Mouse (Mus musculus): ENCODE data around the gene Vcl. TPM values are rescaled to one million over a fixed set of nuclear protein-coding genes. Genes with fewer than 3 reads are reported as not detected.

Vcl gene
- polyA plus RNA-seq, 1 experiment from 2014 or later = 42.4 TPM

DNA sequence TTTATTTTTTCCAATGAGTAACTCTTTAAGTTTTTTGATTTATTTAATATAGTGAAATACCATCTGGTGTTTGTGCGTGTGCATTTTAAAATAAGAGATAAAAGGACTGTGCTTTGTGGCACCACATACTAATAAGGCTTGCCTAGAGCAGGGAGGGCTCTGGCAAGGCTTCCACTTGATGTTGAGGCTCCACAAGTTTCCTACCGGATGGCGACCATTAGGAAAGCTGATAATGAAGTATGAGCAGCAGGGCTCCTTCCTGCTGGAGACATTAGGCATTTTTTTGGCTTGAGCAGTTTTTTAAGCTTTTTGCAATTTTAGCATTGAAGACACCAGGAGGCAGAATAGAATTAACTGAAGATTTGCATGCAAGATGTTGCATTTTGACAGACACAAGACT lies 65.3 kb downstream of the Vcl start:
- no peak overlapping the region for H3K4me3 ChIP-seq
- 79% methylated on average over 3 of the region's 3 CpGs for WGBS
- DNase-seq (ENCODE audit: low spot score) = no peak
- no peaks in the 10 kb centered on the region for H3K9me3 ChIP-seq (replicated peaks)
- H3K4me1 ChIP-seq = no peaks in the 10 kb centered on the region
- peaks cover 21% of the 10 kb centered on the region for H3K36me3 ChIP-seq
- H3K27ac ChIP-seq = no peak overlapping the region
- H3K27me3 ChIP-seq (ENCODE audit: low read depth, poor library complexity, severe bottlenecking) = no peaks in the 10 kb centered on the region

- Histone ChIP-seq H3K9me3 (replicated peaks) (no peaks in the 10 kb centered on the region), H3K4me1 (no peaks in the 10 kb centered on the region), H3K27ac (no peak overlapping the region), H3K4me3 (no peak overlapping the region), H3K36me3 (peaks cover 21% of the 10 kb centered on the region), H3K27me3 (ENCODE audit: low read depth, poor library complexity, severe bottlenecking) (no peaks in the 10 kb centered on the region)
- no peak for DNase-seq (ENCODE audit: low spot score)
- 93% methylated on average over 2 of the region's 2 CpGs for WGBS
Observed at GRCm38 (mm10) chr14:20995497-20995896, 66.3 kb downstream of the Vcl start.

DNA sequence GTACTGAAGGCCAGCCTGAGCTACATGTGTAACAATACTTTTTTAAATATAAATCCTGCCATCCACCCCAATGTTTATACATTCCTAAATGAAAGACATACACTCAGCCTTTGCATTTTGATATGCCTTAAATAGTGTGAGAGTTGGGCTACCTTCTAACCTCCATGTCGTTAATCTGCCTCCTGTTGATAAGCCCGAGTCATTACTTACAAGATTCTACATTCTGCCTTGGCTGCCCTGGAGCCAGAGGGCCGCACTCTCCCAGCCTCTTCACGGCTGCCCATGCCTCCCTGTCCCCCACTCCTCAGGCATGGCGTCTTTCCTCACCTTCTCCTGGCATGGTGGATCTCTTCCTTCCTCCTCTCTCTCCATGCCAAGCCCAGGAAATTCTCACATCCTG lies 67.2 kb downstream of the Vcl start:
- no peaks in the 10 kb centered on the region for H3K27me3 ChIP-seq (ENCODE audit: low read depth, poor library complexity, severe bottlenecking)
- WGBS = 70% methylated on average over 5 of the region's 5 CpGs
- H3K27ac ChIP-seq = no peak overlapping the region
- H3K36me3 ChIP-seq = peaks cover 21% of the 10 kb centered on the region
- no peaks in the 10 kb centered on the region for H3K9me3 ChIP-seq (replicated peaks)
- H3K4me3 ChIP-seq = no peak overlapping the region
- no peaks in the 10 kb centered on the region for H3K4me1 ChIP-seq
- no peak for DNase-seq (ENCODE audit: low spot score)

DNA sequence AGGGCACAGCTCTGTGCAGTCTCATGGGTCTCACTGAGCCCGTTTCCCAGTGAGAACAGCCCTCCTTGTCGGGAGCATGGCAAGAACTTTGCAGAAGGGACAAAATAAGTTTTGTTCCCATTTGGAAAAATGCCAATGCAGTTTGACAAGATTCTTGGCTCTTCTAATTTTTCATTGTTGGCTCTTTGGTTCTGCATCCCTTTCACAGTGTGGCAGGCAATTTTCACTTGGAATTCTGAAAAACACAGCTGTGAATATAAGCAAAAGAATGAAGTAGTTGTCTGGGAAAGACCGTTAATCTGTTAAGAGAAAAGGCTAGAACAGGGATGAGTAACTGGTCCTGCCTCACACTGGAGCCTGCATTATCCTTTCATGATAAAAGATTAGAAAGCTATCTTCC lies 68.3 kb downstream of the Vcl start:
- Histone ChIP-seq H3K4me3 (no peak overlapping the region), H3K9me3 (replicated peaks) (no peaks in the 10 kb centered on the region), H3K27ac (no peak overlapping the region), H3K4me1 (no peaks in the 10 kb centered on the region), H3K36me3 (peaks cover 21% of the 10 kb centered on the region), H3K27me3 (ENCODE audit: low read depth, poor library complexity, severe bottlenecking) (no peaks in the 10 kb centered on the region)
- DNase-seq (ENCODE audit: low spot score) = no peak
- WGBS = 91% methylated on average over 3 of the region's 3 CpGs

- Histone ChIP-seq H3K4me1 (no peaks in the 10 kb centered on the region), H3K4me3 (no peak overlapping the region), H3K36me3 (peaks cover 40% of the 10 kb centered on the region), H3K9me3 (replicated peaks) (no peaks in the 10 kb centered on the region), H3K27ac (no peak overlapping the region), H3K27me3 (ENCODE audit: low read depth, poor library complexity, severe bottlenecking) (no peaks in the 10 kb centered on the region)
- DNase-seq (ENCODE audit: low spot score) = no peak
- WGBS = 77% methylated on average over 4 of the region's 4 CpGs
Observed at GRCm38 (mm10) chr14:20999617-21000016, 70.4 kb downstream of the Vcl start.

- 93% methylated on average over 5 of the region's 5 CpGs for WGBS
- no peaks in the 10 kb centered on the region for H3K4me1 ChIP-seq
- H3K36me3 ChIP-seq = peaks cover 65% of the 10 kb centered on the region
- no peaks in the 10 kb centered on the region for H3K9me3 ChIP-seq (replicated peaks)
- no peaks in the 10 kb centered on the region for H3K27me3 ChIP-seq (ENCODE audit: low read depth, poor library complexity, severe bottlenecking)
- no peak overlapping the region for H3K27ac ChIP-seq
- DNase-seq (ENCODE audit: low spot score) = no peak
- H3K4me3 ChIP-seq = no peak overlapping the region
Observed at GRCm38 (mm10) chr14:21013800-21014334, 84.7 kb downstream of the Vcl start.

DNA sequence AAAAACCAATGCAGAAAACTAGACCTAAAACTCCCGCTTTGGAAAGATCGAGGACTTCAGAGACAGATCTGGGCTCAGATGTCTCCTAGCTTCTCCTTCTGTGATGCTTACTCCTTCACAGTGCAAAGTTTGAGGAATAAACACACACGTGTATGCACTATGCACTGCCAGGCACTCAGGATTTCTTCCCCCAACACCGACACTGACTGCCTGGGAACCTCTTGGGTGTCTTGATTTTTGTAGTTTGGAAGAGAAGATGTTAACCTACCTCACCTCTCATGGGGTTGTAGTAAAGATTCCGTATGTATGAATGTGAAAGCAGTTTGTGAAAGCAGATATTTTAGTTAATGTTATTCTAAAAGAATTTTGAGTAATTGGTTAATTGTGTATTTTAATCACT lies 88.7 kb downstream of the Vcl start:
- peaks cover 78% of the 10 kb centered on the region for H3K36me3 ChIP-seq
- no peak for DNase-seq (ENCODE audit: low spot score)
- no peaks in the 10 kb centered on the region for H3K9me3 ChIP-seq (replicated peaks)
- no peaks in the 10 kb centered on the region for H3K4me1 ChIP-seq
- no peak overlapping the region for H3K4me3 ChIP-seq
- 95% methylated on average over 5 of the region's 5 CpGs for WGBS
- no peaks in the 10 kb centered on the region for H3K27me3 ChIP-seq (ENCODE audit: low read depth, poor library complexity, severe bottlenecking)
- H3K27ac ChIP-seq = no peak overlapping the region

DNA sequence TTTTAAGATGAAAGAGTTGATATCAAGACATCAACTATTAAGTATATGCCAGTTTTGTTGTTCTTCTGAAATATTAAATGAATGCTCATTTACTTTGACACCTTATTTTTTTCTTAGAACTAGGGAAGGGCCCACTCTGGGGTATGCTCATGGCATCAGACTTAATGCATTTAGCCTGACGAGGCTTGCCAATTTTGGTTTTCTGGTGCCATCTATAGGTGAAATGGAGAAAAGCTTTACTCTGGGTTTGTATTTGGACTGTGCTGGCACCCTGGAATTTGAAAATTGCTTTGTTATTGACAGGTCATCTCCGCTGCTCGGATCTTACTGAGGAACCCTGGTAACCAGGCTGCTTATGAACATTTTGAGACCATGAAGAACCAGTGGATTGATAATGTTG lies 89.8 kb downstream of the Vcl start:
- no peaks in the 10 kb centered on the region for H3K9me3 ChIP-seq (replicated peaks)
- H3K36me3 ChIP-seq = peaks cover 80% of the 10 kb centered on the region
- H3K4me1 ChIP-seq = no peaks in the 10 kb centered on the region

GRCm38 (mm10) chr14:21020435-21020834 lies 91.2 kb downstream of the Vcl start:
- DNase-seq (ENCODE audit: low spot score) = no peak
- no peaks in the 10 kb centered on the region for H3K9me3 ChIP-seq (replicated peaks)
- H3K4me1 ChIP-seq = no peaks in the 10 kb centered on the region
- H3K27me3 ChIP-seq (ENCODE audit: low read depth, poor library complexity, severe bottlenecking) = no peaks in the 10 kb centered on the region
- no peak overlapping the region for H3K4me3 ChIP-seq
- 94% methylated on average over 8 of the region's 8 CpGs for WGBS
- H3K36me3 ChIP-seq = peaks cover 86% of the 10 kb centered on the region
- H3K27ac ChIP-seq = no peak overlapping the region

More for the DNA sequence above, 89.8 kb downstream of the Vcl start:
- Histone ChIP-seq H3K4me3 (no peak overlapping the region), H3K27me3 (ENCODE audit: low read depth, poor library complexity, severe bottlenecking) (no peaks in the 10 kb centered on the region), H3K27ac (no peak overlapping the region)
- no peak for DNase-seq (ENCODE audit: low spot score)
- WGBS = 60% methylated on average over 3 of the region's 3 CpGs

DNA sequence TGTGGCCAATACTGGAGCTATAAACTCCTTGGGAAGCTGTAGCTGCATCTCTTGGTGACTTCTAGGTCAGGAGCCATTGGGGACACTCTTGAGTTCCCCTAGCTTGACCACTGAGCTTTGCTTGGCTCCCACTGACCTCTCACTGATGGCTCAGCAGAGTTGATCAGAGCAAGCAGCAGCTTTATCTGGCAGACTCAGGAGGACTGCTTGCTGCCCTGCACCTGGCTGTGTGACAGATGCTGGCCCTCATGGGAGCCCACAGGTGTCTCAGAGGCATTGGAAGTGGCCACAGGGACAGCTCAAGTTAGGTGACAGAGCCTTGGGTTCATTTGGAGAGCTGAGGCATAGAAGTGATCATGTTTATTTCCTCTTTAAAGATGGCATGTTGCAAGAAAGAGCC lies 98.3 kb downstream of the Vcl start:
- Histone ChIP-seq H3K27me3 (ENCODE audit: low read depth, poor library complexity, severe bottlenecking) (no peaks in the 10 kb centered on the region), H3K27ac (no peak overlapping the region), H3K9me3 (replicated peaks) (no peaks in the 10 kb centered on the region), H3K4me1 (peaks cover 11% of the 10 kb centered on the region), H3K4me3 (no peak overlapping the region), H3K36me3 (peaks cover 93% of the 10 kb centered on the region)
- no peak for DNase-seq (ENCODE audit: low spot score)

DNA sequence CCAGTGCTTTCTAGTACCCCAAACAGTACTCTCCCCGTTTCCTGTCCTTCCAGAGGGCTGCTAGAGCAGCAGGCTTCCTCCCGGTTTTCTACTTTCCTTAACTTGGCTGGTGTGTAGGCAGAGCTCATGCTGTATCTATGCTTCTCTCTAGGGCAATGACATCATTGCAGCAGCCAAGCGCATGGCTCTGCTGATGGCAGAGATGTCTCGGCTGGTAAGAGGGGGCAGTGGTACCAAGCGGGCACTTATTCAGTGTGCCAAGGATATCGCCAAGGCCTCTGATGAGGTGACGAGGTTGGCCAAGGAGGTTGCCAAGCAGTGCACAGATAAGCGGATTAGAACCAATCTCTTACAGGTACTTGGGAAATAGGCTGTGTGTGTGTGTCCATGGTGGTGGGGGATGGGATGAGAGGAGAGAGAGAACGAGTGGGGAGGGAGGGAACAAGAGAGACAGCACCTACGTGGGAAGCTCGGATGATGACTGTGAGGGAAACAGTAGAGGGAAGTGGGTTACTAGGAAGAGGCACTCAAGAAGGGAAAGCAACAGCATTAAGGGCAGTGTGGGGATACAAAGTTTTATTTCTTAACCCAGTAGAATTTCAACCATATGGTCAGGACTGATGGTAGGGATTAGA lies 99.9 kb downstream of the Vcl start:
- no peaks in the 10 kb centered on the region for H3K9me3 ChIP-seq (replicated peaks)
- H3K36me3 ChIP-seq = peaks cover 93% of the 10 kb centered on the region
- no peaks in the 10 kb centered on the region for H3K27me3 ChIP-seq (ENCODE audit: low read depth, poor library complexity, severe bottlenecking)
- H3K27ac ChIP-seq = no peak overlapping the region
- no peak for DNase-seq (ENCODE audit: low spot score)
- H3K4me1 ChIP-seq = peaks cover 11% of the 10 kb centered on the region
- H3K4me3 ChIP-seq = no peak overlapping the region
- 90% methylated on average over 11 of the region's 11 CpGs for WGBS

DNA sequence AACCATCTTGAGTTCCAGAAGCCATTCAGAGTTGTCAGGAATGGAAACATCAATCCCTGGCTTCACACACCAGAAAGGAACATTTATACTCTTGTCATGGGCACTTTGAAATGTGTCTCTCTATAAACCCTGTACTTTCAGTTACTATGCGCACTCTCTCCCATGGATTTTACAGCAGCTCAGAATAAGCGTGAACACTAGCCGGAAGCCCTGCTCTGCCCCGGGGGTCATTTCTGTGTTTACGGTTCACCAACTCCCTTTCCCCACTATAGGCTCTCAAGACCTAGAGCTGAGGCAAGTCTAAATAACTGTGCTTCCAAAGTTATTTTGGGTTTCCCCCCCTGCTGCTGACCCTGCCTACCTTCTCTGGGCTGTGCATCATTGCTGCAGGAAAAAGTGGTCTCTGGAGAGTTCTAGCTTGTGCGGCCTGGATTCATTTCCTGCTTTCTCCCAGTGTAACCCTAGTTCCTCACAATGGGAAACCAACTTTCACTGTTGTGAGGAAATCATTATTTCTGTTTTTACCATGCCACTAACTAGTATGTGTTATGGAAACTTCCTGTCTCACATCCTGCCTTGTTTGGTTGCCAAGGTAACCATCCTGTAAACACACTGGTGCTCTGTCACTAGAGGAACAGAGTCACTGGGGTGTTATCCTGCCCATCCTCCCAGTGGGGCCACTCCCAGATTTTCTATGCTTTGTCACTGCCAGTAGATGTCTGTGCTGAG lies 102.7 kb downstream of the Vcl start:
- Histone ChIP-seq H3K4me3 (no peak overlapping the region), H3K36me3 (peaks cover 89% of the 10 kb centered on the region), H3K4me1 (peaks cover 11% of the 10 kb centered on the region), H3K27ac (peak overlapping the region; percentile 53; the same call in 1 of the 2 replicates), H3K27me3 (ENCODE audit: low read depth, poor library complexity, severe bottlenecking) (no peaks in the 10 kb centered on the region), H3K9me3 (replicated peaks) (no peaks in the 10 kb centered on the region)
- no peak for DNase-seq (ENCODE audit: low spot score)
- WGBS = 76% methylated on average over 6 of the region's 6 CpGs

DNA sequence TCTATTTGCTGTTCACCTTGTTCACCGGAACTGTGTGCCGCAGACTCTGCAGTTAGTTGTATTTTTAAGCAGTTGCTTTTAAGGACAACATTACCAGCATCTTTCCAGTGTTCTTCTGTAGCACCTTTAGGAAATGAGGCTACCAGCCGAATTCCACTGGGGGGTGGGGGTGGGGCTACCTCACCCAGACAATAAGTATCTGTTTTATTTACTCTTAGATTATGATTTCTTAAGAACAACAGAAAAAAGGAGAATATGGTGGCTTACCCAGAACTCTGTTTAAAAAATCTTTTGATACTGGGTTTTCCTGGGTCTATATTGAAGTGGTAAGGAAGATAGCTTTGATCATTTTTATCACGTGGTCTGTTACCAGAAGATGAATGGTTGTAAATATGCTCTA lies 105.1 kb downstream of the Vcl start:
- Histone ChIP-seq H3K27ac (no peak overlapping the region), H3K36me3 (peaks cover 91% of the 10 kb centered on the region), H3K4me1 (peaks cover 11% of the 10 kb centered on the region), H3K9me3 (replicated peaks) (no peaks in the 10 kb centered on the region), H3K4me3 (no peak overlapping the region), H3K27me3 (ENCODE audit: low read depth, poor library complexity, severe bottlenecking) (no peaks in the 10 kb centered on the region)
- DNase-seq (ENCODE audit: low spot score) = no peak
- 92% methylated on average over 4 of the region's 4 CpGs for WGBS

Measured in limb, embryonic 10.5 days (tissue).